Mouse (Mus musculus) cerebellum, adult 2 months (tissue): Measurements from ENCODE around the gene Cdc14b.

Experiments used
- CTCF ChIP-seq: fragments of 200-500 bp; IDR thresholded peaks from 2 replicates; pipeline ENCODE4 v1.5.1; 2011; ENCODE audit warnings: low read depth, mild to moderate bottlenecking, control low read depth, low read length, moderate library complexity, borderline replicate concordance; ENCODE audit not compliant: insufficient read depth
- POLR2A ChIP-seq: fragments of 200-500 bp; IDR thresholded peaks from 2 replicates; pipeline ENCODE4 v1.6.1; 2011; ENCODE audit warnings: low read length, control low read depth, borderline replicate concordance; ENCODE audit not compliant: insufficient read depth

DNA sequence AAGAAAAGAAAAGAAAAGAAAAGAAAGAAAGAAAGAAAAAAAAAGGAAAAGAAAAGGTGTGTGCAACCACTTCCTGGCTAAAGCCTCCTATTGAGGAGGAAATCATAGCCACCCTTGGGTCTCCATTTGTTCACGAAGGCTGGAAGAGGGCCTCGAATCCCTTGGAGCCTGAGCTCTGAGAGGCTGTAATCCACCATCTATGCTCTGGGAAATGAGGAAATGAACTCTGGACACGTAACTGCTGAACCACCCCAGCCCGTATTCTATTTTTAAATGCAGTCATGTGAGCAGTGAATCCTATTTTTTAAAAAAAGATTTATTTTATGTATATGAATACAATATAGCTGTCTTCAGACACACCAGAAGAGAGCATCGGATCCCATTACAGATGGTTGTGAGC lies 5.8 kb upstream of the Cdc14b start:
- TF ChIP-seq CTCF (no peak), POLR2A (no peak)
